17 mouse cellular contexts compared by ENCODE assay signal in genomic region chr7:126134634-126135321, GRCm38 (mm10). TPM values are rescaled to one million over a fixed set of nuclear protein-coding genes. Genes with fewer than 3 reads are reported as not detected.
DNase-seq lines count a peak whose midpoint lies in the region; ATAC-seq and TF ChIP-seq lines count a peak whose summit lies in the region.
"Had no signal": no experiment of that assay in that cellular context is flagged by ENCODE, and none has a peak within 500 bp of the region (broad histone marks: within the 10 kb centered on the region; RNA-seq: fewer than 3 reads in every experiment).

No protein-coding gene starts in this region.

- no peak for TF ChIP-seq CTCF in MEL (IDR thresholded peaks at IDR 0.05 in 2 of 3, conservative IDR thresholded peaks at IDR 0.05 in 1 of 3; ENCODE audit: control insufficient read depth in 1 of 3, insufficient read depth in 1 of 3, low read depth in 2 of 3, low read length in 3 of 3, poor library complexity in 1 of 3, severe bottlenecking in 1 of 3)
- TF ChIP-seq CTCF in bone marrow macrophage, adult 2 months (IDR thresholded peaks at IDR 0.05; ENCODE audit: low read depth, low read length) = no peak
- no peak for TF ChIP-seq CTCF in liver, postnatal 0 days (IDR thresholded peaks at IDR 0.05; ENCODE audit: low read depth)

- peak; percentile 21 for DNase-seq in MEL (ENCODE audit: low read depth, low spot score)
- DNase-seq in liver, postnatal 0 days = no peak
- peak; percentile 17 for DNase-seq in naive thymus-derived CD4-positive, alpha-beta T cell, adult 2 months (ENCODE audit: low read depth)
- DNase-seq in urinary bladder, adult 2 months (ENCODE audit: low spot score) = no peak
- DNase-seq in kidney, postnatal 14 days = no peak
- DNase-seq: adrenal gland, adult 2 months; cerebellum, adult 11-12 months; forebrain, postnatal 0 days; heart, postnatal 4 days; kidney, adult 11 months; midbrain, embryonic 14.5 days; thymus, postnatal 36 days had no signal

- 62% methylated on average over 4 of the region's 4 CpGs for WGBS in liver, postnatal 0 days (ENCODE audit: insufficient replicate concordance)
- WGBS in intestine, embryonic 16.5 days = 86% methylated on average over 4 of the region's 4 CpGs

- no peak overlapping the region for H3K27ac ChIP-seq in MEL (ENCODE audit: control insufficient read depth, low read depth, low read length)
- peak overlapping the region; percentile 56 for H3K27ac ChIP-seq in bone marrow macrophage, adult 2 months (ENCODE audit: insufficient read depth, low read depth, low read length)
- peak overlapping the region; percentile 70; the same call in 1 of the 2 replicates for H3K27ac ChIP-seq in liver, postnatal 0 days (ENCODE audit: low read depth)
- no peak overlapping the region for H3K27ac ChIP-seq in intestine, embryonic 16.5 days (ENCODE audit: low read length)
- H3K27ac ChIP-seq: embryonic facial prominence, embryonic 12.5 days; limb, embryonic 12.5 days had no signal

- H3K36me3 ChIP-seq in MEL (ENCODE audit: control insufficient read depth in 1 of 2, insufficient read depth in 2 of 2, low read length in 2 of 2) = peaks cover 3 to 23% of the 10 kb centered on the region in 2 experiments; a peak in 3 of 4 replicates
- peaks cover 49% of the 10 kb centered on the region for H3K36me3 ChIP-seq in liver, postnatal 0 days (replicated peaks; ENCODE audit: insufficient read depth, low read length)
- 0 out of 2 replicates have a peak, but pooled peaks cover 1% of the 10 kb centered on the region for H3K36me3 ChIP-seq in intestine, embryonic 16.5 days (ENCODE audit: control insufficient read depth, insufficient read depth, low read length)

- H3K9ac ChIP-seq in MEL (ENCODE audit: control insufficient read depth, low read depth, low read length, poor library complexity, severe bottlenecking) = no peak overlapping the region
- no peak overlapping the region for H3K9ac ChIP-seq in liver, postnatal 0 days (replicated peaks)
- H3K9ac ChIP-seq in intestine, embryonic 16.5 days (ENCODE audit: low read depth, low read length) = no peak overlapping the region
- H3K9ac ChIP-seq: embryonic facial prominence, embryonic 12.5 days; forebrain, postnatal 0 days; limb, embryonic 12.5 days had no signal

- no peaks in the 10 kb centered on the region for H3K79me2 ChIP-seq in MEL (ENCODE audit: control insufficient read depth, insufficient read depth, low read length, poor library complexity)

- H3K27me3 ChIP-seq in MEL (ENCODE audit: control insufficient read depth in 1 of 2, insufficient read depth in 2 of 2, low read length in 2 of 2) = no peaks in the 10 kb centered on the region
- H3K27me3 ChIP-seq in liver, postnatal 0 days (ENCODE audit: insufficient read depth, low read length) = no peaks in the 10 kb centered on the region
- no peaks in the 10 kb centered on the region for H3K27me3 ChIP-seq in intestine, embryonic 16.5 days (replicated peaks; ENCODE audit: control insufficient read depth, insufficient read depth, low read length)
- H3K27me3 ChIP-seq: embryonic facial prominence, embryonic 12.5 days; limb, embryonic 12.5 days had no signal

- ATAC-seq in liver, postnatal 0 days = peak; percentile 60
- ATAC-seq in intestine, embryonic 16.5 days = no peak
- ATAC-seq: forebrain, postnatal 0 days had no signal

- TF ChIP-seq POLR2A in MEL (IDR thresholded peaks at IDR 0.05; ENCODE audit: control insufficient read depth in 1 of 2, insufficient read depth in 1 of 2, low read depth in 1 of 2, low read length in 2 of 2, poor library complexity in 1 of 2) = no peak
- no peak for TF ChIP-seq POLR2A in bone marrow macrophage, adult 2 months (IDR thresholded peaks at IDR 0.05; ENCODE audit: borderline replicate concordance, low read depth, low read length)

- no peak for TF ChIP-seq EP300 in MEL (IDR thresholded peaks at IDR 0.05; ENCODE audit: low read depth in 1 of 2, low read length in 2 of 2)
- TF ChIP-seq EP300 in liver, postnatal 0 days (IDR thresholded peaks at IDR 0.05; ENCODE audit: low read depth) = no peak

- H3K4me3 ChIP-seq in MEL (ENCODE audit: control insufficient read depth in 1 of 2, insufficient read depth in 1 of 2, low read depth in 2 of 2, low read length in 2 of 2) = no peak overlapping the region
- no peak overlapping the region for H3K4me3 ChIP-seq in bone marrow macrophage, adult 2 months (ENCODE audit: insufficient read depth, low read length)
- H3K4me3 ChIP-seq in liver, postnatal 0 days (ENCODE audit: low read depth, low read length) = no peak overlapping the region
- H3K4me3 ChIP-seq in intestine, embryonic 16.5 days (ENCODE audit: low read length) = no peak overlapping the region
- H3K4me3 ChIP-seq: embryonic facial prominence, embryonic 12.5 days; limb, embryonic 12.5 days had no signal

- H3K4me2 ChIP-seq in liver, postnatal 0 days (ENCODE audit: low read depth, low read length) = peak overlapping the region; percentile 50
- no peak overlapping the region for H3K4me2 ChIP-seq in intestine, embryonic 16.5 days (ENCODE audit: low read depth, low read length)
- H3K4me2 ChIP-seq: embryonic facial prominence, embryonic 12.5 days; limb, embryonic 12.5 days had no signal

- H3K9me3 ChIP-seq in MEL (replicated peaks; ENCODE audit: insufficient read depth, low read length) = no peaks in the 10 kb centered on the region
- H3K9me3 ChIP-seq in liver, postnatal 0 days (ENCODE audit: low read length) = no peaks in the 10 kb centered on the region
- H3K9me3 ChIP-seq in intestine, embryonic 16.5 days (ENCODE audit: control insufficient read depth, low read length) = no peaks in the 10 kb centered on the region
- H3K9me3 ChIP-seq: embryonic facial prominence, embryonic 12.5 days; G1E; limb, embryonic 12.5 days had no signal

- no peaks in the 10 kb centered on the region for H3K4me1 ChIP-seq in MEL (ENCODE audit: control insufficient read depth in 1 of 2, insufficient read depth in 2 of 2, low read length in 2 of 2)
- peaks cover 15% of the 10 kb centered on the region for H3K4me1 ChIP-seq in bone marrow macrophage, adult 2 months (ENCODE audit: control insufficient read depth, insufficient read depth, low read length)
- no peaks in the 10 kb centered on the region for H3K4me1 ChIP-seq in liver, postnatal 0 days (ENCODE audit: insufficient read depth)
- H3K4me1 ChIP-seq in intestine, embryonic 16.5 days (ENCODE audit: control insufficient read depth, insufficient read depth, low read length) = no peaks in the 10 kb centered on the region
- H3K4me1 ChIP-seq: embryonic facial prominence, embryonic 12.5 days; limb, embryonic 12.5 days had no signal

- no peak for TF ChIP-seq RAD21 in MEL (IDR thresholded peaks at IDR 0.05; ENCODE audit: low read depth, low read length)

TF ChIP-seq in MEL, 35 proteins besides CTCF, POLR2A, EP300 and RAD21:
- no peak for TF ChIP-seq ZKSCAN1 (IDR thresholded peaks at IDR 0.05; ENCODE audit: low read depth, low read length)
- TF ChIP-seq E2F4 (IDR thresholded peaks at IDR 0.05; ENCODE audit: borderline replicate concordance, low read depth, low read length) = no peak
- TF ChIP-seq MXI1 (IDR thresholded peaks at IDR 0.05; ENCODE audit: low read depth, low read length) = no peak
- no peak for TF ChIP-seq MAFK (IDR thresholded peaks at IDR 0.05; ENCODE audit: borderline replicate concordance, low read depth, low read length)
- TF ChIP-seq SMC3 (IDR thresholded peaks at IDR 0.05; ENCODE audit: low read depth, low read length) = no peak
- TF ChIP-seq CHD1 (IDR thresholded peaks at IDR 0.05; ENCODE audit: low read depth, low read length) = no peak

RNA-seq across cellular contexts. Expression of gene Gsg1l, which starts 52.6 kb away (rescaled TPM):
- total RNA-seq in MEL (2012; rRNA removed) = not detected in 2 replicates
- not detected for polyA plus RNA-seq in MEL (2012; ENCODE audit: insufficient read depth in 1 of 2, insufficient read length in 2 of 2, low read depth in 1 of 2, low replicate concordance in 2 of 2, missing spikeins in 1 of 2)
- not detected in 2 replicates for polyA plus RNA-seq in bone marrow macrophage, adult 2 months (2012; ENCODE audit: insufficient read depth, insufficient read length, missing spikeins)
- 0.04 and 0.08 TPM in 2 replicates for polyA plus RNA-seq in liver, postnatal 0 days (2015; fragmentation: Nextera tagmentation; extraction: Ambion mirVana)
- 0.63 and 0.91 TPM in 2 replicates for polyA plus RNA-seq in urinary bladder, adult 2 months (2012; rRNA removed)
- 0.48 and 0.69 TPM in 2 replicates for polyA plus RNA-seq in intestine, embryonic 16.5 days (2015; fragmentation: Nextera tagmentation; extraction: Ambion mirVana)
- polyA plus RNA-seq: G1E had no signal

Comparison
In these comparisons a context has a peak if more than half of its experiments do, and no peak if none do; other contexts are left out.
1. DNase-seq: peak in MEL (single experiment) and naive thymus-derived CD4-positive, alpha-beta T cell, adult 2 months (single experiment); none in liver, postnatal 0 days (single experiment), urinary bladder, adult 2 months (single experiment) and kidney, postnatal 14 days (single experiment).
2. H3K27ac ChIP-seq: peak in bone marrow macrophage, adult 2 months (single experiment) and liver, postnatal 0 days (single experiment); none in MEL (single experiment) and intestine, embryonic 16.5 days (single experiment).